Mouse (Mus musculus): ENCODE measurements around the gene Notch1. TPM values are rescaled to one million over a fixed set of nuclear protein-coding genes. Genes with fewer than 3 reads are reported as not detected.

Gene Notch1
- total RNA-seq, 2 experiments from 2014 or later = 31.4 to 38.0 TPM

- no peak for DNase-seq (ENCODE audit: extremely low spot score in 1 of 2, low spot score in 1 of 2)
Observed at GRCm38 (mm10) chr2:26458402-26459124, 57.9 kb downstream of the Notch1 start.

- peak; percentile 71 to 88 for DNase-seq (ENCODE audit: extremely low spot score in 1 of 2, low spot score in 1 of 2)
Observed at GRCm38 (mm10) chr2:26449121-26450060, 67.1 kb downstream of the Notch1 start.

GRCm38 (mm10) chr2:26447451-26447850 is 69.0 kb downstream of the Notch1 start:
- DNase-seq (ENCODE audit: extremely low spot score in 1 of 2, low spot score in 1 of 2) = no peak

- no peak for DNase-seq (ENCODE audit: extremely low spot score in 1 of 2, low spot score in 1 of 2)
Observed at GRCm38 (mm10) chr2:26446671-26447070, 69.8 kb downstream of the Notch1 start.

- DNase-seq (ENCODE audit: extremely low spot score in 1 of 2, low spot score in 1 of 2) = peak; percentile 80 to 94
Observed at GRCm38 (mm10) chr2:26445666-26446445, 70.6 kb downstream of the Notch1 start.

GRCm38 (mm10) chr2:26444946-26445665 is 71.4 kb downstream of the Notch1 start, which contains the start of gene Sec16a:
Gene Sec16a (minus strand): TSS chr2:26445216.
- DNase-seq (ENCODE audit: extremely low spot score in 1 of 2, low spot score in 1 of 2) = peak; percentile 95

- no peak for DNase-seq (ENCODE audit: extremely low spot score in 1 of 2, low spot score in 1 of 2)
Observed at GRCm38 (mm10) chr2:26444368-26444767, 72.1 kb downstream of the Notch1 start.

- no peak for DNase-seq (ENCODE audit: extremely low spot score in 1 of 2, low spot score in 1 of 2)
Observed at GRCm38 (mm10) chr2:26443876-26444275, 72.6 kb downstream of the Notch1 start.

GRCm38 (mm10) chr2:26442843-26443242 is 73.6 kb downstream of the Notch1 start:
- no peak for DNase-seq (ENCODE audit: extremely low spot score in 1 of 2, low spot score in 1 of 2)

GRCm38 (mm10) chr2:26441688-26442087 is 74.8 kb downstream of the Notch1 start:
- no peak for DNase-seq (ENCODE audit: extremely low spot score in 1 of 2, low spot score in 1 of 2)

GRCm38 (mm10) chr2:26441261-26441660 is 75.2 kb downstream of the Notch1 start:
- DNase-seq (ENCODE audit: extremely low spot score in 1 of 2, low spot score in 1 of 2) = no peak

GRCm38 (mm10) chr2:26439671-26440070 is 76.8 kb downstream of the Notch1 start:
- no peak for DNase-seq (ENCODE audit: extremely low spot score in 1 of 2, low spot score in 1 of 2)

GRCm38 (mm10) chr2:26438373-26438772 is 78.1 kb downstream of the Notch1 start:
- DNase-seq (ENCODE audit: extremely low spot score in 1 of 2, low spot score in 1 of 2) = no peak

- DNase-seq (ENCODE audit: extremely low spot score in 1 of 2, low spot score in 1 of 2) = no peak
Observed at GRCm38 (mm10) chr2:26437221-26437620, 79.2 kb downstream of the Notch1 start.

GRCm38 (mm10) chr2:26434791-26435572 is 81.5 kb downstream of the Notch1 start:
- DNase-seq (ENCODE audit: extremely low spot score in 1 of 2, low spot score in 1 of 2) = no peak

GRCm38 (mm10) chr2:26429851-26430250 is 86.6 kb downstream of the Notch1 start:
- DNase-seq (ENCODE audit: extremely low spot score in 1 of 2, low spot score in 1 of 2) = no peak

GRCm38 (mm10) chr2:26424541-26424940 is 91.9 kb downstream of the Notch1 start:
- no peak for DNase-seq (ENCODE audit: extremely low spot score in 1 of 2, low spot score in 1 of 2)

GRCm38 (mm10) chr2:26423086-26423485 is 93.4 kb downstream of the Notch1 start:
- DNase-seq (ENCODE audit: extremely low spot score in 1 of 2, low spot score in 1 of 2) = no peak

- no peak for DNase-seq (ENCODE audit: extremely low spot score in 1 of 2, low spot score in 1 of 2)
Observed at GRCm38 (mm10) chr2:26421969-26422368, 94.5 kb downstream of the Notch1 start.
